Mouse (Mus musculus): ENCODE measurements around the gene Med24. TPM values are rescaled to one million over a fixed set of nuclear protein-coding genes. Genes with fewer than 3 reads are reported as not detected.
"Not testable (repeated sequence)": the region's sequence is repeated elsewhere in the genome, so short reads cannot be mapped to it uniquely, and the experiment has no call there.

Med24 gene
- polyA plus RNA-seq, 1 experiment = 33.1 TPM

GRCm38 (mm10) chr11:98681786-98682745, 47.2 kb downstream of the Med24 start, which contains the start of gene Psmd3:
TSS of gene Psmd3 (plus strand) at chr11:98682554.
- Histone ChIP-seq H3K27me3 (ENCODE audit: control insufficient read depth, insufficient read depth, insufficient read length) (no peaks in the 10 kb centered on the region), H3ac (ENCODE audit: control insufficient read depth, insufficient read length, low read depth) (peak within 1 kb of the TSS; percentile 98), H3K36me3 (ENCODE audit: control insufficient read depth, insufficient read depth) (peaks cover 30% of the 10 kb centered on the region), H3K79me2 (ENCODE audit: control insufficient read depth, insufficient read depth) (peaks cover 47% of the 10 kb centered on the region), H3K79me3 (ENCODE audit: low read depth) (peaks cover 35% of the 10 kb centered on the region), H3K4me3 (ENCODE audit: insufficient read depth, poor library complexity, severe bottlenecking) (peak within 1 kb of the TSS; percentile 100)
- TF ChIP-seq CTCF (IDR thresholded peaks at IDR 0.05; ENCODE audit: control insufficient read depth, insufficient read depth, insufficient read length) = no peak
- peak; percentile 91 for TF ChIP-seq MAX (IDR thresholded peaks at IDR 0.05)
- TF ChIP-seq MYOD1 (IDR thresholded peaks at IDR 0.05; ENCODE audit: control insufficient read depth, insufficient read length, low read depth) = peak; percentile 49

- Histone ChIP-seq H3K79me3 (ENCODE audit: low read depth) (peaks cover 35% of the 10 kb centered on the region), H3ac (ENCODE audit: control insufficient read depth, insufficient read length, low read depth) (no peak overlapping the region), H3K4me3 (ENCODE audit: insufficient read depth, poor library complexity, severe bottlenecking) (no peak overlapping the region), H3K36me3 (ENCODE audit: control insufficient read depth, insufficient read depth) (peaks cover 21% of the 10 kb centered on the region), H3K79me2 (ENCODE audit: control insufficient read depth, insufficient read depth) (peaks cover 38% of the 10 kb centered on the region), H3K27me3 (ENCODE audit: control insufficient read depth, insufficient read depth, insufficient read length) (no peaks in the 10 kb centered on the region)
- no peak for TF ChIP-seq CEBPB (IDR thresholded peaks at IDR 0.05; ENCODE audit: low read depth)
- no peak for TF ChIP-seq MYOD1 (IDR thresholded peaks at IDR 0.05; ENCODE audit: control insufficient read depth, insufficient read length, low read depth)
- TF ChIP-seq FOSL1 (IDR thresholded peaks at IDR 0.05; ENCODE audit: insufficient read depth, low read length, poor library complexity, severe bottlenecking) = no peak
- TF ChIP-seq MAX (IDR thresholded peaks at IDR 0.05) = no peak
These were observed 48.0 kb downstream of the Med24 start for GRCm38 (mm10) chr11:98681186-98681585.

- peaks cover 32% of the 10 kb centered on the region for H3K79me2 ChIP-seq (ENCODE audit: control insufficient read depth, insufficient read depth)
- peaks cover 31% of the 10 kb centered on the region for H3K79me3 ChIP-seq (ENCODE audit: low read depth)
- not testable (repeated sequence) for H3ac ChIP-seq (ENCODE audit: control insufficient read depth, insufficient read length, low read depth); H3K4me3 ChIP-seq (ENCODE audit: insufficient read depth, poor library complexity, severe bottlenecking); H3K27me3 ChIP-seq (ENCODE audit: control insufficient read depth, insufficient read depth, insufficient read length)
- peaks cover 15% of the 10 kb centered on the region for H3K36me3 ChIP-seq (ENCODE audit: control insufficient read depth, insufficient read depth)
These were observed 48.6 kb downstream of the Med24 start for GRCm38 (mm10) chr11:98680595-98680994.

- H3K79me2 ChIP-seq (ENCODE audit: control insufficient read depth, insufficient read depth) = peaks cover 27% of the 10 kb centered on the region
- peaks cover 10% of the 10 kb centered on the region for H3K36me3 ChIP-seq (ENCODE audit: control insufficient read depth, insufficient read depth)
- peaks cover 25% of the 10 kb centered on the region for H3K79me3 ChIP-seq (ENCODE audit: low read depth)
- H3K4me3 ChIP-seq (ENCODE audit: insufficient read depth, poor library complexity, severe bottlenecking) = no peak overlapping the region
- no peak overlapping the region for H3ac ChIP-seq (ENCODE audit: control insufficient read depth, insufficient read length, low read depth)
- H3K27me3 ChIP-seq (ENCODE audit: control insufficient read depth, insufficient read depth, insufficient read length) = no peaks in the 10 kb centered on the region
- TF ChIP-seq FOSL1 (IDR thresholded peaks at IDR 0.05; ENCODE audit: insufficient read depth, low read length, poor library complexity, severe bottlenecking) (no peak), CEBPB (IDR thresholded peaks at IDR 0.05; ENCODE audit: low read depth) (no peak), CTCF (IDR thresholded peaks at IDR 0.05; ENCODE audit: control insufficient read depth, insufficient read depth, insufficient read length) (no peak), USF1 (IDR thresholded peaks at IDR 0.05; ENCODE audit: low read depth) (no peak), MYOD1 (IDR thresholded peaks at IDR 0.05; ENCODE audit: control insufficient read depth, insufficient read length, low read depth) (no peak), MAX (IDR thresholded peaks at IDR 0.05) (no peak), MYOG (IDR thresholded peaks at IDR 0.05; ENCODE audit: control insufficient read depth, extremely low read depth, insufficient read length) (no peak)
These were observed 49.2 kb downstream of the Med24 start for GRCm38 (mm10) chr11:98680023-98680422.

GRCm38 (mm10) chr11:98675829-98676363, 53.3 kb downstream of the Med24 start:
- Histone ChIP-seq H3K36me3 (ENCODE audit: control insufficient read depth, insufficient read depth) (no peaks in the 10 kb centered on the region), H3K27me3 (ENCODE audit: control insufficient read depth, insufficient read depth, insufficient read length) (peaks cover under 1% of the 10 kb centered on the region), H3K79me3 (ENCODE audit: low read depth) (no peaks in the 10 kb centered on the region), H3K79me2 (ENCODE audit: control insufficient read depth, insufficient read depth) (no peaks in the 10 kb centered on the region), H3K4me3 (ENCODE audit: insufficient read depth, poor library complexity, severe bottlenecking) (no peak overlapping the region), H3ac (ENCODE audit: control insufficient read depth, insufficient read length, low read depth) (no peak overlapping the region)
- no peak for TF ChIP-seq MYOD1 (IDR thresholded peaks at IDR 0.05; ENCODE audit: control insufficient read depth, insufficient read length, low read depth)
- TF ChIP-seq CEBPB (IDR thresholded peaks at IDR 0.05; ENCODE audit: low read depth) = no peak
- TF ChIP-seq USF1 (IDR thresholded peaks at IDR 0.05; ENCODE audit: low read depth) = no peak
- TF ChIP-seq CTCF (IDR thresholded peaks at IDR 0.05; ENCODE audit: control insufficient read depth, insufficient read depth, insufficient read length) = no peak
- TF ChIP-seq MYOG (IDR thresholded peaks at IDR 0.05; ENCODE audit: control insufficient read depth, extremely low read depth, insufficient read length) = no peak

- not testable (repeated sequence) for H3K79me2 ChIP-seq (ENCODE audit: control insufficient read depth, insufficient read depth)
These were observed 56.1 kb downstream of the Med24 start for GRCm38 (mm10) chr11:98673136-98673535.

More at GRCm38 (mm10) chr11:98673136-98673535, 56.1 kb downstream of the Med24 start:
- peaks cover 25% of the 10 kb centered on the region for H3K27me3 ChIP-seq (ENCODE audit: control insufficient read depth, insufficient read depth, insufficient read length)
- H3K79me3 ChIP-seq (ENCODE audit: low read depth); H3K36me3 ChIP-seq (ENCODE audit: control insufficient read depth, insufficient read depth); H3K4me3 ChIP-seq (ENCODE audit: insufficient read depth, poor library complexity, severe bottlenecking); H3ac ChIP-seq (ENCODE audit: control insufficient read depth, insufficient read length, low read depth): not testable (repeated sequence)
- peak; percentile 9 for TF ChIP-seq CTCF (IDR thresholded peaks at IDR 0.05; ENCODE audit: control insufficient read depth, insufficient read depth, insufficient read length)

Data from C2C12 (cell line).